Mouse (Mus musculus) neural tube, embryonic 11.5 days (tissue): ENCODE results near the gene Sgms1. TPM values are rescaled to one million over a fixed set of nuclear protein-coding genes. Genes with fewer than 3 reads are reported as not detected.
A peak's percentile ranks its signal among the peaks of the same experiment; 100 is the strongest.

Experiments
- ATAC-seq: fragments of 200-750 bp; cut with Nextera tagmentation; 2 replicates; pipeline ENCODE4 v1.8.0; 2017; ENCODE audit warnings: moderate number of reproducible peaks, mild to moderate bottlenecking, moderate TSS enrichment, moderate library complexity; ENCODE audit not compliant: insufficient read depth, low FRiP score, low TSS enrichment
- DNase-seq: peaks from one replicate; pipeline ENCODE4 v3.0.0-alpha.2; 2015; ENCODE audit warnings: low spot score
- H3K27ac ChIP-seq: fragments of 300-500 bp; sonication (generic); 2 replicates; pipeline ENCODE4 v1.5.1; 2014; ENCODE audit warnings: low read depth, mild to moderate bottlenecking, low read length
- H3K27me3 ChIP-seq: fragments of 300-500 bp; sonication (generic); 2 replicates; pipeline ENCODE4 v1.6.1; 2014; ENCODE audit warnings: mild to moderate bottlenecking, low read length, mixed read lengths; ENCODE audit not compliant: control insufficient read depth, insufficient read depth
- H3K36me3 ChIP-seq: fragments of 300-500 bp; sonication (generic); 2 replicates; pipeline ENCODE4 v1.6.1; 2014; ENCODE audit warnings: mild to moderate bottlenecking, low read length, moderate library complexity, mixed read lengths; ENCODE audit not compliant: control insufficient read depth, insufficient read depth
- H3K4me1 ChIP-seq: fragments of 300-500 bp; sonication (generic); 2 replicates; pipeline ENCODE4 v1.6.1; 2014; ENCODE audit warnings: low read length, mixed read lengths; ENCODE audit not compliant: control insufficient read depth, insufficient read depth
- H3K4me2 ChIP-seq: fragments of 300-500 bp; sonication (generic); 2 replicates; pipeline ENCODE4 v1.6.1; 2014; ENCODE audit warnings: low read depth, mild to moderate bottlenecking, moderate library complexity
- H3K4me3 ChIP-seq: fragments of 300-500 bp; sonication (generic); 2 replicates; pipeline ENCODE4 v1.5.1; 2014; ENCODE audit warnings: low read depth, low read length
- H3K9ac ChIP-seq: fragments of 300-500 bp; sonication (generic); 2 replicates; pipeline ENCODE4 v1.6.1; 2014; ENCODE audit warnings: mild to moderate bottlenecking, low read length
- H3K9me3 ChIP-seq: fragments of 300-500 bp; sonication (generic); 2 replicates; pipeline ENCODE4 v1.6.1; 2016; ENCODE audit warnings: low read length; ENCODE audit not compliant: control insufficient read depth
- WGBS: fragments of 180-500 bp; shearing (Covaris S2); extraction: QIAGEN DNeasy Blood & Tissue Kit; methylation state at CpG from one replicate; pipeline ENCODE4 v1.1.7; 2014; 5-methylcytosine and 5-hydroxymethylcytosine counted together
- polyA plus RNA-seq: library from polyadenylated mRNA; unstranded; fragments of >200 nt; fragmentation: Nextera tagmentation; extraction: Ambion mirVana; gene quantifications from 2 replicates; pipeline ENCODE4 v1.2.1, GENCODE M21; 2014

Gene Sgms1
- polyA plus RNA-seq, 1 experiment from 2014 or later, result 11.0 TPM

DNA sequence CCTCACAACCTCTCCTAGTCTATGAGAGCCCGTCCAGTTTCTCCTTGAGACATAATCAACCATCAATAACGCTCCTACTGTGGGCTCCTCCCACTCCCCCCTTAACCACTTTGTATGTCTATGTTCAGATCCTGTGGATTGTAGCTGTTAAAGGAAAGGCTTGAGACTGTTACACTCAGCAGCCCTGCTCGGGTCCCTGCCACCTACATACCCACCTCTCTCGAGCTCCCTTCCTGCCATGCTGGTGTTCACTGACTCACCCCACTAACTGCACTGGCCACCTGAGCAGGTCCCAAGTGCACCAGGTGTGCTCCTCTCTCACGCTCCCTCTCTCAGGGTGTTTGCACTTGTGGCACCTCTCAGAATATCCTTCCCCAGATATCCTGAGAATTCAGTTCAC lies 215.0 kb downstream of the Sgms1 start:
- Histone ChIP-seq H3K4me3 (no peak overlapping the region), H3K9me3 (no peaks in the 10 kb centered on the region), H3K36me3 (no peaks in the 10 kb centered on the region), H3K4me2 (no peak overlapping the region), H3K27me3 (no peaks in the 10 kb centered on the region), H3K9ac (no peak overlapping the region), H3K4me1 (no peaks in the 10 kb centered on the region), H3K27ac (no peak overlapping the region)
- DNase-seq (no peak), ATAC-seq (no peak)
- WGBS, result 91% methylated on average over 5 of the region's 5 CpGs

- H3K9me3 ChIP-seq, result no peaks in the 10 kb centered on the region
- DNase-seq, result no peak
- no peak overlapping the region for H3K27ac ChIP-seq
- H3K4me3 ChIP-seq, result no peak overlapping the region
- H3K9ac ChIP-seq, result no peak overlapping the region
- no peaks in the 10 kb centered on the region for H3K36me3 ChIP-seq
- no peak overlapping the region for H3K4me2 ChIP-seq
- no peaks in the 10 kb centered on the region for H3K4me1 ChIP-seq
- no peak for ATAC-seq
- no peaks in the 10 kb centered on the region for H3K27me3 ChIP-seq
- WGBS, result 82% methylated on average over 6 of the region's 6 CpGs
These were observed 215.9 kb downstream of the Sgms1 start for GRCm38 (mm10) chr19:32173522-32174184.

GRCm38 (mm10) chr19:32172511-32172981 lies 217.0 kb downstream of the Sgms1 start:
- no peak overlapping the region for H3K4me3 ChIP-seq
- WGBS, result 94% methylated on average over 5 of the region's 5 CpGs

GRCm38 (mm10) chr19:32171981-32172380 lies 217.5 kb downstream of the Sgms1 start:
- WGBS, result 89% methylated on average over 7 of the region's 7 CpGs
- no peaks in the 10 kb centered on the region for H3K9me3 ChIP-seq
- no peaks in the 10 kb centered on the region for H3K36me3 ChIP-seq
- no peak overlapping the region for H3K4me2 ChIP-seq
- no peaks in the 10 kb centered on the region for H3K4me1 ChIP-seq
- H3K27me3 ChIP-seq, result no peaks in the 10 kb centered on the region
- DNase-seq (no peak), ATAC-seq (no peak)
- no peak overlapping the region for H3K4me3 ChIP-seq
- no peak overlapping the region for H3K27ac ChIP-seq
- no peak overlapping the region for H3K9ac ChIP-seq

More at GRCm38 (mm10) chr19:32172511-32172981, 217.0 kb downstream of the Sgms1 start:
- no peaks in the 10 kb centered on the region for H3K4me1 ChIP-seq
- H3K9me3 ChIP-seq, result no peaks in the 10 kb centered on the region
- no peak overlapping the region for H3K4me2 ChIP-seq
- no peaks in the 10 kb centered on the region for H3K36me3 ChIP-seq
- ATAC-seq, result no peak
- no peak overlapping the region for H3K9ac ChIP-seq
- H3K27ac ChIP-seq, result no peak overlapping the region
- H3K27me3 ChIP-seq, result no peaks in the 10 kb centered on the region
- DNase-seq, result no peak

DNA sequence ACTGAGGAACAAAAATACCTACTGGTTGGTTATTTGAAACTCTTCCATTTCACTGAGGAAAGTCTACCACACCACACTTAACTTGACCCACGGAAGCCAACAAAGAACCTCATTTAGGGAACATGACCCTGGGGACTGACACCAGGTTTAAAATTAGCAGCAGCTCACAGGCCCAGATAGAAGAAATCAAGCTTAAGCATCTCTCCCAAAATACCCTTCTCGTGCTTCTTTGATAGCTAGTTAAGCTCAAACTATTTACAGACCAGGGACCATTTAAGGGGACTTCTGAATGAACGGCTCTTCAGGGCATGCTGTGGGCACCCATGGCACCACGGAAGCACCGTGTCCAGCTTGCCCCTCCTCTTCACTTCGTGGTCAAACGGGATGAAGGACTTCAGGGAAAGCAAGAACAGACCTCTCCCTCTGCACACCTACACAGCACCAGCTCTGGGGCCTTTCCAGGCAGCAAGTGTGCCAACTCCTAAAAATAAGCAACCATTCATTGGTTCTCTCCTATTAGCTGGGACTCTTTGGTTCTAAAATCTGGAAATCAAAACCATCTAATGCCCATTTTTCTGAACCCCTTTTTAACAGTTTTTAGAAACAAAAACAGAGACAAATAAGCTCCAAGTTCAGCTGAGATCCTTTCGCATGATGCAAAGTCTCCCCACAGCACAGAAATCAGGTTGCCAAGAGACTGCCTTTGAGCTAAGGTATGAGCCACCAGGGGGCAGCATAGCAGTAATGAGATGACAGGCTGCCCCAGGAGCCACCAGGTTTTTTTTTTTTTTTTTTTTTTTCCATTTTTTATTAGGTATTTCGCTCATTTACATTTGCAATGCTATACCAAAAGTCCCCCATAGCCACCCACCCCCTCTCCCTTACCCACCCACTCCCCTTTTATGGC lies 219.6 kb downstream of the Sgms1 start:
- ATAC-seq (no peak), DNase-seq (peak; percentile 67)
- H3K4me2 ChIP-seq, result no peak overlapping the region
- no peak overlapping the region for H3K4me3 ChIP-seq
- WGBS, result 81% methylated on average over 8 of the region's 9 CpGs
- no peaks in the 10 kb centered on the region for H3K36me3 ChIP-seq
- no peak overlapping the region for H3K27ac ChIP-seq
- no peaks in the 10 kb centered on the region for H3K27me3 ChIP-seq
- no peaks in the 10 kb centered on the region for H3K4me1 ChIP-seq
- H3K9ac ChIP-seq, result no peak overlapping the region
- H3K9me3 ChIP-seq, result no peaks in the 10 kb centered on the region

DNA sequence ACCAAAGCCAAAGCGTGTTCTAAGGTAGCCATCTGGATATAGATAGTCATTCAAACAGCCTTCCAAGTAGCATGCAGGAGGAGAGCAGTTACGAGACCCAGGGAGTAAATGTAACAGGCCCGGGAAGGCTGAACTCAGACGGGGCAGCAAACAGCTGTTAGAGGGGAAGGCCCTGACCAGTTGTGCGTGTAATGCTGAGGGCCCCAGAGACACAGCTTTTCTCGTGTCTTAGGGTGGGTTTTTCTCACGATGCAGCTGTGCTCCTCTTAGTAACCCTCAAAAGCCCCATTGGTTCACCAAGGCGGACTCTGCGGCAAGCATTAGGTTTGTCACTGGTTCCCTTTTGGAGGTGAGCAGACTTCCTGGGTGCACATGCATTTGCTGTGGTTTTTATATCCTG lies 221.5 kb downstream of the Sgms1 start:
- Histone ChIP-seq H3K27me3 (no peaks in the 10 kb centered on the region), H3K9ac (no peak overlapping the region), H3K9me3 (no peaks in the 10 kb centered on the region), H3K4me2 (no peak overlapping the region), H3K27ac (no peak overlapping the region), H3K4me1 (no peaks in the 10 kb centered on the region), H3K4me3 (no peak overlapping the region), H3K36me3 (no peaks in the 10 kb centered on the region)
- 91% methylated on average over 9 of the region's 9 CpGs for WGBS
- DNase-seq (no peak), ATAC-seq (no peak)

GRCm38 (mm10) chr19:32166823-32167605 lies 222.5 kb downstream of the Sgms1 start:
- Histone ChIP-seq H3K4me1 (no peaks in the 10 kb centered on the region), H3K9me3 (no peaks in the 10 kb centered on the region), H3K9ac (no peak overlapping the region), H3K27ac (no peak overlapping the region), H3K27me3 (no peaks in the 10 kb centered on the region), H3K36me3 (no peaks in the 10 kb centered on the region), H3K4me3 (no peak overlapping the region), H3K4me2 (no peak overlapping the region)
- no peak for ATAC-seq
- DNase-seq, result no peak
- 92% methylated on average over 13 of the region's 13 CpGs for WGBS

DNA sequence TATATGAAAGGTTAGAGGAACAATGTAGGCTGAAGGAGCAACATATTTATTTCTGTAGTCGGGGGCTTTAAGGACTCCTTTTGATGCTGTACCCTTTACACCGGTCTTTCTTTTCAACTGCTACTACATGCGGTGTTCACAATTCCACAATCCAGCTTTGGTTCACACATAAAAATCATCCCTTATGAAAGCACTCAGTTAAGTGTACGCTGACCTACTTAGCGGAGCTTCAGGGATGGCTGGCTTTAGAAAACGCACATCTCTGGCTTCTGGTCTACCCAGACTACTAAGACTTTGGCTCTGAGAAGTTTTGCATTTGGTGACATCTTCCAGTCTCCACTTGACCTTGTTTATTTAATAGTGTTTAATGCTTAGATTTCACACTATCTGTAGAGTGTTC lies 223.8 kb downstream of the Sgms1 start:
- Histone ChIP-seq H3K4me3 (no peak overlapping the region), H3K4me1 (no peaks in the 10 kb centered on the region), H3K9ac (no peak overlapping the region), H3K27me3 (no peaks in the 10 kb centered on the region), H3K4me2 (no peak overlapping the region), H3K9me3 (no peaks in the 10 kb centered on the region), H3K36me3 (no peaks in the 10 kb centered on the region), H3K27ac (no peak overlapping the region)
- ATAC-seq (no peak), DNase-seq (no peak)
- WGBS, result 96% methylated on average over 6 of the region's 6 CpGs
